Mouse (Mus musculus): ENCODE data around the gene Nr2f1. TPM values are rescaled to one million over a fixed set of nuclear protein-coding genes. Genes with fewer than 3 reads are reported as not detected.

Gene Nr2f1
- polyA plus RNA-seq, 2 experiments = 0.44 to 1.4 TPM

GRCm38 (mm10) chr13:78212111-78212510 lies 12.6 kb upstream of the Nr2f1 start:
- no peak for DNase-seq (ENCODE audit: low read depth in 3 of 3, low spot score in 3 of 3)
- TF ChIP-seq EP300 (IDR thresholded peaks at IDR 0.05; ENCODE audit: low read depth) = no peak
- H3K9ac ChIP-seq (replicated peaks) = no peak overlapping the region
- H3K9me3 ChIP-seq (ENCODE audit: control insufficient read depth, low read length) = no peaks in the 10 kb centered on the region
- H3K4me2 ChIP-seq (ENCODE audit: low read depth) = no peak overlapping the region
- no peak overlapping the region for H3K4me3 ChIP-seq (ENCODE audit: insufficient read depth in 1 of 2, low read depth in 2 of 2, low read length in 2 of 2)
- no peaks in the 10 kb centered on the region for H3K36me3 ChIP-seq (replicated peaks; ENCODE audit: control insufficient read depth, insufficient read depth, low read depth)
- 20% methylated on average over 15 of the region's 15 CpGs for WGBS (ENCODE audit: insufficient replicate concordance)
- ATAC-seq (ENCODE audit: insufficient read depth) = no peak
- H3K4me1 ChIP-seq (replicated peaks; ENCODE audit: control insufficient read depth in 2 of 2, insufficient read depth in 2 of 2, low read length in 1 of 2) = no peaks in the 10 kb centered on the region
- H3K27ac ChIP-seq = no peak overlapping the region
- peaks cover 54% of the 10 kb centered on the region for H3K27me3 ChIP-seq (ENCODE audit: control insufficient read depth, insufficient read depth, low read length)

GRCm38 (mm10) chr13:78211231-78212010 lies 11.9 kb upstream of the Nr2f1 start:
- no peaks in the 10 kb centered on the region for H3K4me1 ChIP-seq (replicated peaks; ENCODE audit: control insufficient read depth in 2 of 2, insufficient read depth in 2 of 2, low read length in 1 of 2)
- WGBS (ENCODE audit: insufficient replicate concordance) = 8% methylated on average over 14 of the region's 14 CpGs

GRCm38 (mm10) chr13:78210748-78211089 lies 11.2 kb upstream of the Nr2f1 start:
- Histone ChIP-seq H3K9ac (replicated peaks) (no peak overlapping the region), H3K4me3 (ENCODE audit: insufficient read depth in 1 of 2, low read depth in 2 of 2, low read length in 2 of 2) (no peak overlapping the region), H3K27me3 (ENCODE audit: control insufficient read depth, insufficient read depth, low read length) (peaks cover 60% of the 10 kb centered on the region), H3K9me3 (ENCODE audit: control insufficient read depth, low read length) (no peaks in the 10 kb centered on the region), H3K4me1 (replicated peaks; ENCODE audit: control insufficient read depth in 2 of 2, insufficient read depth in 2 of 2, low read length in 1 of 2) (no peaks in the 10 kb centered on the region), H3K27ac (no peak overlapping the region), H3K4me2 (ENCODE audit: low read depth) (no peak overlapping the region), H3K36me3 (replicated peaks; ENCODE audit: control insufficient read depth, insufficient read depth, low read depth) (no peaks in the 10 kb centered on the region)
- WGBS (ENCODE audit: insufficient replicate concordance) = 2% methylated on average over 13 of the region's 13 CpGs
- no peak for DNase-seq (ENCODE audit: low read depth in 3 of 3, low spot score in 3 of 3)
- ATAC-seq (ENCODE audit: insufficient read depth) = no peak
- TF ChIP-seq CTCF (IDR thresholded peaks at IDR 0.05; ENCODE audit: low read depth) (no peak), EP300 (IDR thresholded peaks at IDR 0.05; ENCODE audit: low read depth) (no peak)

More at GRCm38 (mm10) chr13:78211231-78212010, 11.9 kb upstream of the Nr2f1 start:
- Histone ChIP-seq H3K9ac (replicated peaks) (no peak overlapping the region), H3K36me3 (replicated peaks; ENCODE audit: control insufficient read depth, insufficient read depth, low read depth) (no peaks in the 10 kb centered on the region), H3K4me3 (ENCODE audit: insufficient read depth in 1 of 2, low read depth in 2 of 2, low read length in 2 of 2) (no peak overlapping the region), H3K27ac (no peak overlapping the region), H3K9me3 (ENCODE audit: control insufficient read depth, low read length) (no peaks in the 10 kb centered on the region), H3K27me3 (ENCODE audit: control insufficient read depth, insufficient read depth, low read length) (peaks cover 58% of the 10 kb centered on the region), H3K4me2 (ENCODE audit: low read depth) (no peak overlapping the region)
- TF ChIP-seq CTCF (IDR thresholded peaks at IDR 0.05; ENCODE audit: low read depth) = no peak
- no peak for DNase-seq (ENCODE audit: low read depth in 3 of 3, low spot score in 3 of 3)
- ATAC-seq (ENCODE audit: insufficient read depth) = no peak

GRCm38 (mm10) chr13:78210029-78210747 lies 10.6 kb upstream of the Nr2f1 start:
- DNase-seq (ENCODE audit: low read depth in 3 of 3, low spot score in 3 of 3) (no peak), ATAC-seq (ENCODE audit: insufficient read depth) (no peak)
- TF ChIP-seq EP300 (IDR thresholded peaks at IDR 0.05; ENCODE audit: low read depth) (no peak), CTCF (IDR thresholded peaks at IDR 0.05; ENCODE audit: low read depth) (no peak)
- 2% methylated on average over 38 of the region's 38 CpGs for WGBS (ENCODE audit: insufficient replicate concordance)
- Histone ChIP-seq H3K36me3 (replicated peaks; ENCODE audit: control insufficient read depth, insufficient read depth, low read depth) (no peaks in the 10 kb centered on the region), H3K4me1 (replicated peaks; ENCODE audit: control insufficient read depth in 2 of 2, insufficient read depth in 2 of 2, low read length in 1 of 2) (no peaks in the 10 kb centered on the region), H3K27ac (no peak overlapping the region), H3K27me3 (ENCODE audit: control insufficient read depth, insufficient read depth, low read length) (peaks cover 66% of the 10 kb centered on the region), H3K9me3 (ENCODE audit: control insufficient read depth, low read length) (no peaks in the 10 kb centered on the region), H3K9ac (replicated peaks) (no peak overlapping the region), H3K4me3 (ENCODE audit: insufficient read depth in 1 of 2, low read depth in 2 of 2, low read length in 2 of 2) (no peak overlapping the region), H3K4me2 (ENCODE audit: low read depth) (peak overlapping the region; percentile 18; the same call in 1 of the 2 replicates)

- no peak overlapping the region for H3K27ac ChIP-seq
- peaks cover 70% of the 10 kb centered on the region for H3K27me3 ChIP-seq (ENCODE audit: control insufficient read depth, insufficient read depth, low read length)
- under 1% methylated on average over 12 of the region's 12 CpGs for WGBS (ENCODE audit: insufficient replicate concordance)
- DNase-seq (ENCODE audit: low read depth in 3 of 3, low spot score in 3 of 3) (no peak), ATAC-seq (ENCODE audit: insufficient read depth) (no peak)
- H3K4me1 ChIP-seq (replicated peaks; ENCODE audit: control insufficient read depth in 2 of 2, insufficient read depth in 2 of 2, low read length in 1 of 2) = no peaks in the 10 kb centered on the region
- H3K36me3 ChIP-seq (replicated peaks; ENCODE audit: control insufficient read depth, insufficient read depth, low read depth) = no peaks in the 10 kb centered on the region
- peak overlapping the region; percentile 18; the same call in 1 of the 2 replicates for H3K4me2 ChIP-seq (ENCODE audit: low read depth)
- H3K9ac ChIP-seq (replicated peaks) = no peak overlapping the region
- TF ChIP-seq CTCF (IDR thresholded peaks at IDR 0.05; ENCODE audit: low read depth) (no peak), EP300 (IDR thresholded peaks at IDR 0.05; ENCODE audit: low read depth) (no peak)
- no peaks in the 10 kb centered on the region for H3K9me3 ChIP-seq (ENCODE audit: control insufficient read depth, low read length)
- H3K4me3 ChIP-seq (ENCODE audit: insufficient read depth in 1 of 2, low read depth in 2 of 2, low read length in 2 of 2) = no peak overlapping the region
These were observed 10.1 kb upstream of the Nr2f1 start for GRCm38 (mm10) chr13:78209611-78210028.
